10 mouse cellular contexts compared by ENCODE assay signal in the genomic region with DNA sequence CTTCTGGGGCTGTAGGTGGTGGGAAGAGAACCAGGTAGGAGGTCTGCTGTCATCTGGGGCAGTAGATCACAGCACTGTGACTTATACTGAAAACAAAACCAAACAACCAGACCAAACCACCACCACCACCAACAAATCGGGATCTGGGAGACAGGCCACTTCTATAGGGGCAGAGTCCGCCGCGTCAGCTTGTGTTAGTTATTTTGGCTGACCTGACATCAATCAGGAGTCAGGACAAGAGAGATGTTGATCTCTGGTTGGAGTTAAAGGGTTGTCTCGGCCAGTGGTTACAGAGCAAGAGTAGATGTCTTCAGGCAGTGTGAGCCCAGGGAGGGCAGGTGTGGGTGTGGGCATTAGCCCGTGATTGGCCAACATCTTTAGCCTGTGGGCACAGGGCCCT. TPM values are rescaled to one million over a fixed set of nuclear protein-coding genes. Genes with fewer than 3 reads are reported as not detected.
DNase-seq lines count a peak whose midpoint lies in the region; ATAC-seq and TF ChIP-seq lines count a peak whose summit lies in the region.
"Had no signal": no experiment of that assay in that cellular context is flagged by ENCODE, and none has a peak within 500 bp of the region (broad histone marks: within the 10 kb centered on the region; RNA-seq: fewer than 3 reads in every experiment).

No protein-coding gene starts in this region.

- TF ChIP-seq CTCF in lung, postnatal 0 days (IDR thresholded peaks at IDR 0.05): no peak

- no peaks in the 10 kb centered on the region for H3K27me3 ChIP-seq in heart, embryonic 10.5 days (ENCODE audit: insufficient read depth, poor library complexity, severe bottlenecking)
- H3K27me3 ChIP-seq in lung, postnatal 0 days (replicated peaks; ENCODE audit: insufficient read depth, low read length): no peaks in the 10 kb centered on the region
- no peaks in the 10 kb centered on the region for H3K27me3 ChIP-seq in intestine, embryonic 14.5 days (replicated peaks; ENCODE audit: control insufficient read depth, insufficient read depth, low read length)
- no peaks in the 10 kb centered on the region for H3K27me3 ChIP-seq in neural tube, embryonic 15.5 days (replicated peaks)

- H3K9me3 ChIP-seq in heart, embryonic 10.5 days: no peaks in the 10 kb centered on the region
- H3K9me3 ChIP-seq in lung, postnatal 0 days (ENCODE audit: low read length): no peaks in the 10 kb centered on the region
- no peaks in the 10 kb centered on the region for H3K9me3 ChIP-seq in intestine, embryonic 14.5 days (ENCODE audit: control insufficient read depth, low read length)
- no peaks in the 10 kb centered on the region for H3K9me3 ChIP-seq in neural tube, embryonic 15.5 days (replicated peaks)

- H3K36me3 ChIP-seq in heart, embryonic 10.5 days: peaks cover 19% of the 10 kb centered on the region
- no peaks in the 10 kb centered on the region for H3K36me3 ChIP-seq in lung, postnatal 0 days (ENCODE audit: insufficient read depth, low read length)
- H3K36me3 ChIP-seq in intestine, embryonic 14.5 days (ENCODE audit: control insufficient read depth, insufficient read depth, low read length): no peaks in the 10 kb centered on the region
- H3K36me3 ChIP-seq in neural tube, embryonic 15.5 days: no peaks in the 10 kb centered on the region

- H3K4me1 ChIP-seq in heart, embryonic 10.5 days: peaks cover 51% of the 10 kb centered on the region
- H3K4me1 ChIP-seq in lung, postnatal 0 days (ENCODE audit: insufficient read depth, low read depth, low read length): peaks cover 5% of the 10 kb centered on the region; the same call in 1 of the 2 replicates
- H3K4me1 ChIP-seq in intestine, embryonic 14.5 days (replicated peaks; ENCODE audit: control insufficient read depth, insufficient read depth, low read length): peaks cover 30% of the 10 kb centered on the region
- peaks cover 31% of the 10 kb centered on the region for H3K4me1 ChIP-seq in neural tube, embryonic 15.5 days

- H3K4me3 ChIP-seq in heart, embryonic 10.5 days: peak overlapping the region; percentile 15; the same call in 1 of the 2 replicates
- no peak overlapping the region for H3K4me3 ChIP-seq in lung, postnatal 0 days (ENCODE audit: low read depth, low read length)
- H3K4me3 ChIP-seq in intestine, embryonic 14.5 days (ENCODE audit: low read depth, low read length): no peak overlapping the region
- H3K4me3 ChIP-seq in neural tube, embryonic 15.5 days (replicated peaks): no peak overlapping the region

- intact Hi-C loops in heart, postnatal 14 days (cut with DNase I): no loop called here

- peak overlapping the region; percentile 85 for H3K27ac ChIP-seq in heart, embryonic 10.5 days
- H3K27ac ChIP-seq in lung, postnatal 0 days (ENCODE audit: low read length): peak overlapping the region; percentile 87
- H3K27ac ChIP-seq in intestine, embryonic 14.5 days (ENCODE audit: low read depth): peak overlapping the region; percentile 54
- H3K27ac ChIP-seq in neural tube, embryonic 15.5 days (replicated peaks): peak overlapping the region; percentile 65; the same call in 1 of the 2 replicates

- H3K4me2 ChIP-seq in lung, postnatal 0 days (replicated peaks; ENCODE audit: low read depth, low read length): peak overlapping the region; percentile 46; the same call in 1 of the 2 replicates
- no peak overlapping the region for H3K4me2 ChIP-seq in intestine, embryonic 14.5 days (ENCODE audit: low read length)
- no peak overlapping the region for H3K4me2 ChIP-seq in neural tube, embryonic 15.5 days

- H3K9ac ChIP-seq in lung, postnatal 0 days (replicated peaks; ENCODE audit: low read depth): no peak overlapping the region
- no peak overlapping the region for H3K9ac ChIP-seq in intestine, embryonic 14.5 days (ENCODE audit: low read length)
- no peak overlapping the region for H3K9ac ChIP-seq in neural tube, embryonic 15.5 days (replicated peaks)

- 92% methylated on average over 6 of the region's 6 CpGs for WGBS in heart, embryonic 10.5 days
- WGBS in lung, postnatal 0 days: 53% methylated on average over 6 of the region's 6 CpGs
- 63% methylated on average over 6 of the region's 6 CpGs for WGBS in intestine, embryonic 14.5 days
- WGBS in neural tube, embryonic 15.5 days: 82% methylated on average over 6 of the region's 6 CpGs

- ATAC-seq in lung, postnatal 0 days: peak; percentile 11
- no peak for ATAC-seq in intestine, embryonic 14.5 days (replicated peaks; ENCODE audit: low FRiP score, low TSS enrichment, low read depth)
- no peak for ATAC-seq in neural tube, embryonic 15.5 days (ENCODE audit: low FRiP score)

- no peak for DNase-seq in heart, embryonic 10.5 days (ENCODE audit: low spot score)
- DNase-seq in heart, postnatal 14 days: no peak
- no peak for DNase-seq in lung, postnatal 0 days (ENCODE audit: low spot score)
- DNase-seq in lung, postnatal 36 days: no peak
- DNase-seq in intestine, embryonic 14.5 days (ENCODE audit: low spot score): no peak
- DNase-seq in thymus, postnatal 25 days: no peak
- DNase-seq in layer of hippocampus, adult 8-10 months (ENCODE audit: low spot score in 2 of 2): no peak

- no peak for TF ChIP-seq EP300 in lung, postnatal 0 days (IDR thresholded peaks at IDR 0.05)

RNA-seq across cellular contexts. Expression of gene Pxn, which starts 7.9 kb away (rescaled TPM):
- 30.3 and 31.9 TPM in 2 replicates for polyA plus RNA-seq in heart, embryonic 10.5 days (2016; fragmentation: Nextera tagmentation; extraction: Ambion mirVana)
- total RNA-seq in heart, postnatal 14 days (2021): 10 to 100 TPM; 52.4 to 54.2 TPM
- 56.4 and 59.3 TPM in 2 replicates for polyA plus RNA-seq in lung, postnatal 0 days (2015; fragmentation: Nextera tagmentation; extraction: Ambion mirVana)
- polyA plus RNA-seq in intestine, embryonic 14.5 days (2014; fragmentation: Nextera tagmentation; extraction: Ambion mirVana): 16.8 and 19.3 TPM in 2 replicates
- polyA plus RNA-seq in neural tube, embryonic 15.5 days (2015; fragmentation: Nextera tagmentation; extraction: Ambion mirVana): 21.3 and 28.2 TPM in 2 replicates
- total RNA-seq in layer of hippocampus, adult 8-10 months (2022): 10 to 100 TPM; 38.1 to 45.8 (median 40.2) TPM

RNA-seq across cellular contexts. Expression of gene Sirt4, which starts 29.8 kb away (rescaled TPM):
- polyA plus RNA-seq in heart, embryonic 10.5 days (2016; fragmentation: Nextera tagmentation; extraction: Ambion mirVana): 18.7 and 19.0 TPM in 2 replicates
- 10 to 100 TPM; 17.9 to 18.7 TPM for total RNA-seq in heart, postnatal 14 days (2021)
- 15.7 and 18.0 TPM in 2 replicates for polyA plus RNA-seq in lung, postnatal 0 days (2015; fragmentation: Nextera tagmentation; extraction: Ambion mirVana)
- polyA plus RNA-seq in intestine, embryonic 14.5 days (2014; fragmentation: Nextera tagmentation; extraction: Ambion mirVana): 15.2 and 21.5 TPM in 2 replicates
- 31.0 and 37.1 TPM in 2 replicates for polyA plus RNA-seq in neural tube, embryonic 15.5 days (2015; fragmentation: Nextera tagmentation; extraction: Ambion mirVana)
- 10 to 100 TPM; 34.0 to 58.6 (median 41.9) TPM for total RNA-seq in layer of hippocampus, adult 8-10 months (2022)

RNA-seq across cellular contexts. Expression of gene Rplp0, which starts 44.9 kb away (rescaled TPM):
- polyA plus RNA-seq in heart, embryonic 10.5 days (2016; fragmentation: Nextera tagmentation; extraction: Ambion mirVana): 1,223 and 1,345 TPM in 2 replicates
- total RNA-seq in heart, postnatal 14 days (2021): 100 to 1,000 TPM; 645 to 715 TPM
- polyA plus RNA-seq in lung, postnatal 0 days (2015; fragmentation: Nextera tagmentation; extraction: Ambion mirVana): 937 and 987 TPM in 2 replicates
- polyA plus RNA-seq in intestine, embryonic 14.5 days (2014; fragmentation: Nextera tagmentation; extraction: Ambion mirVana): 2,116 and 2,150 TPM in 2 replicates
- polyA plus RNA-seq in neural tube, embryonic 15.5 days (2015; fragmentation: Nextera tagmentation; extraction: Ambion mirVana): 785 and 1,036 TPM in 2 replicates
- total RNA-seq in layer of hippocampus, adult 8-10 months (2022): 100 to 1,000 TPM; 188 to 289 (median 230) TPM

RNA-seq across cellular contexts. Expression of gene Pla2g1b, which starts 48.3 kb away (rescaled TPM):
- 0.48 and 1.4 TPM in 2 replicates for polyA plus RNA-seq in heart, embryonic 10.5 days (2016; fragmentation: Nextera tagmentation; extraction: Ambion mirVana)
- not detected for total RNA-seq in heart, postnatal 14 days (2021)
- 70.5 and 71.7 TPM in 2 replicates for polyA plus RNA-seq in lung, postnatal 0 days (2015; fragmentation: Nextera tagmentation; extraction: Ambion mirVana)
- 5.0 and 6.3 TPM in 2 replicates for polyA plus RNA-seq in intestine, embryonic 14.5 days (2014; fragmentation: Nextera tagmentation; extraction: Ambion mirVana)
- 0.81 and 1.1 TPM in 2 replicates for polyA plus RNA-seq in neural tube, embryonic 15.5 days (2015; fragmentation: Nextera tagmentation; extraction: Ambion mirVana)
- total RNA-seq in layer of hippocampus, adult 8-10 months (2022): not detected
- total RNA-seq: common myeloid progenitor, adult 5-6 weeks; gastrocnemius, postnatal 14 days had no signal

RNA-seq across cellular contexts. Expression of gene Gcn1l1, which starts 50.7 kb away (rescaled TPM):
- polyA plus RNA-seq in heart, embryonic 10.5 days (2016; fragmentation: Nextera tagmentation; extraction: Ambion mirVana): 47.8 and 49.8 TPM in 2 replicates
- total RNA-seq in heart, postnatal 14 days (2021): 10 to 100 TPM; 45.1 to 46.6 TPM
- 13.1 and 14.5 TPM in 2 replicates for polyA plus RNA-seq in lung, postnatal 0 days (2015; fragmentation: Nextera tagmentation; extraction: Ambion mirVana)
- polyA plus RNA-seq in intestine, embryonic 14.5 days (2014; fragmentation: Nextera tagmentation; extraction: Ambion mirVana): 43.6 and 44.8 TPM in 2 replicates
- 35.7 and 37.6 TPM in 2 replicates for polyA plus RNA-seq in neural tube, embryonic 15.5 days (2015; fragmentation: Nextera tagmentation; extraction: Ambion mirVana)
- 10 to 100 TPM; 72.7 to 85.7 (median 77.4) TPM for total RNA-seq in layer of hippocampus, adult 8-10 months (2022)
